Mouse (Mus musculus) testis, adult 2 months (tissue): ENCODE measurements around the gene Ttc7. TPM values are rescaled to one million over a fixed set of nuclear protein-coding genes. Genes with fewer than 3 reads are reported as not detected.

ENCODE experiments used
- H3K27ac ChIP-seq: fragments of 200-500 bp; 2 replicates; pipeline ENCODE4 v1.5.1; 2012; ENCODE audit warnings: low read depth, low read length; ENCODE audit not compliant: control insufficient read depth, insufficient read depth
- H3K27me3 ChIP-seq: fragments of 200-500 bp; 2 replicates; pipeline ENCODE4 v1.6.1; 2012; ENCODE audit warnings: mild to moderate bottlenecking, low read length, moderate library complexity; ENCODE audit not compliant: control insufficient read depth, insufficient read depth
- H3K36me3 ChIP-seq: fragments of 200-500 bp; 2 replicates; pipeline ENCODE4 v1.6.1; 2012; ENCODE audit warnings: mild to moderate bottlenecking, low read length; ENCODE audit not compliant: control insufficient read depth, insufficient read depth
- H3K4me1 ChIP-seq: fragments of 200-500 bp; 2 replicates; pipeline ENCODE4 v1.6.1; 2012; ENCODE audit warnings: low read length; ENCODE audit not compliant: control insufficient read depth, insufficient read depth
- H3K4me3 ChIP-seq: fragments of 200-500 bp; 2 replicates; pipeline ENCODE4 v1.5.1; 2012; ENCODE audit warnings: low read depth, mild to moderate bottlenecking, low read length, moderate library complexity, mixed read lengths; ENCODE audit not compliant: control insufficient read depth
- CTCF ChIP-seq: fragments of 200-500 bp; IDR thresholded peaks from 2 replicates; pipeline ENCODE4 v1.5.1; 2012; ENCODE audit warnings: low read depth, mild to moderate bottlenecking, inconsistent platforms, low read length, moderate library complexity; ENCODE audit not compliant: control insufficient read depth, insufficient read depth, insufficient replicate concordance
- POLR2A ChIP-seq: fragments of 200-500 bp; IDR thresholded peaks from 2 replicates; pipeline ENCODE4 v1.6.1; 2012; ENCODE audit warnings: low read depth, mild to moderate bottlenecking, inconsistent platforms, low read length, moderate library complexity; ENCODE audit not compliant: control insufficient read depth
- polyA plus RNA-seq: library from polyadenylated mRNA; depleted of rRNA; stranded (reverse); fragments of >200 nt; gene quantifications from 2 replicates; pipeline ENCODE4 v1.2.3, GENCODE M21; 2012; rRNA removed

Ttc7 gene
- 71.5 and 89.3 TPM in 2 replicates for polyA plus RNA-seq

DNA sequence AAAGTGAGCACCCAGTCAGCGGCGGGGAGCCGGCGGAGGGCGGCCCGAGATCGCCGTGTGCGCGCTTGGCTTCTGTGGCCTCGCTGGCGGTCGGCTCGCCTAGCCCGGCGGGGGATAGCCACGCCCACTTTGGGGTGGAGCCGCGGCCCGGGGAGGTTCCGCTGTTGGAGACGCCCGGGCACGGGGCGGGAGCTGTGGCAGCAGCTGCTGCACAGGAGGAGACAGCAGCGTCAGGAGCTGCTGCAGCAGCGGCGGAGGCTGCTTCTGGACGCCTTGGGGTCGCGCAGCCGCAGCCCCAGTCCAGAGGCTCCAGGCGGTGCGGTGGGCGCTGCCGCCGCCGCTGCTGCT, at the start of gene Ttc7:
Gene Ttc7, plus strand, starts transcription at position 181 of the 348 bp plus-strand sequence.
- H3K4me3 ChIP-seq = peak within 1 kb of the TSS; percentile 85
- H3K36me3 ChIP-seq = no peaks in the 10 kb centered on the region
- peak within 1 kb of the TSS; percentile 80 for H3K27ac ChIP-seq
- TF ChIP-seq CTCF = no peak
- peak; percentile 91 for TF ChIP-seq POLR2A
- no peaks in the 10 kb centered on the region; the same call in none of the 2 replicates for H3K4me1 ChIP-seq
- H3K27me3 ChIP-seq = peaks cover 3% of the 10 kb centered on the region; the same call in 1 of the 2 replicates

- H3K27ac ChIP-seq = no peak overlapping the region
- TF ChIP-seq CTCF (no peak), POLR2A (no peak)
- no peak overlapping the region for H3K4me3 ChIP-seq
- no peaks in the 10 kb centered on the region for H3K27me3 ChIP-seq
- no peaks in the 10 kb centered on the region for H3K36me3 ChIP-seq
- H3K4me1 ChIP-seq = no peaks in the 10 kb centered on the region
Measured at GRCm38 (mm10) chr17:87235019-87235418, 47.7 kb upstream of the Ttc7 start.

GRCm38 (mm10) chr17:87236725-87237650, 45.7 kb upstream of the Ttc7 start:
- no peak overlapping the region for H3K27ac ChIP-seq

GRCm38 (mm10) chr17:87237826-87238225, 44.9 kb upstream of the Ttc7 start:
- H3K36me3 ChIP-seq = no peaks in the 10 kb centered on the region
- TF ChIP-seq CTCF (no peak), POLR2A (no peak)
- H3K4me1 ChIP-seq = no peaks in the 10 kb centered on the region
- no peaks in the 10 kb centered on the region for H3K27me3 ChIP-seq
- H3K27ac ChIP-seq = no peak overlapping the region
- H3K4me3 ChIP-seq = no peak overlapping the region

More at GRCm38 (mm10) chr17:87236725-87237650, 45.7 kb upstream of the Ttc7 start:
- H3K36me3 ChIP-seq = no peaks in the 10 kb centered on the region
- no peak overlapping the region for H3K4me3 ChIP-seq
- no peaks in the 10 kb centered on the region for H3K4me1 ChIP-seq
- no peaks in the 10 kb centered on the region for H3K27me3 ChIP-seq
- TF ChIP-seq CTCF = no peak
- no peak for TF ChIP-seq POLR2A

DNA sequence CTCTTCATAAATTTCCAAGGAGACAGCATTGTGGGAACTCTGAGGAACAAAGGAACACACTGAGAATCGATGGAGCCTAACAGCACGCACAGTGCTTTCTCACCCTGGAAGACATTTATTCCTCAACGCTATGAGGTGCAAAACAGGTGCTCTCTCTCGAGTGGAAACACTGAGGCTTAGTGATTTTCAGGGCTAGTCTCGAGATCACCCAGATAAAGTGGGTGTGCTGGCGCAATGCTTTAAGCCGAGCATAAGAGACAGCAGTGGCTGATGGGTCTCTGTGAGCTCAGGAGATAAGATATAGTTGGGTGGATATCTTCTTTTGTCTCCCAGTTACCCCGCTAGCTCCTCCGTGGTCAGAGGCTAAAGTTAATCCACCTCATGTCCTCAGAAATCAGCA, 36.6 kb upstream of the Ttc7 start:
- no peaks in the 10 kb centered on the region for H3K27me3 ChIP-seq
- no peak for TF ChIP-seq CTCF
- H3K4me3 ChIP-seq = no peak overlapping the region

DNA sequence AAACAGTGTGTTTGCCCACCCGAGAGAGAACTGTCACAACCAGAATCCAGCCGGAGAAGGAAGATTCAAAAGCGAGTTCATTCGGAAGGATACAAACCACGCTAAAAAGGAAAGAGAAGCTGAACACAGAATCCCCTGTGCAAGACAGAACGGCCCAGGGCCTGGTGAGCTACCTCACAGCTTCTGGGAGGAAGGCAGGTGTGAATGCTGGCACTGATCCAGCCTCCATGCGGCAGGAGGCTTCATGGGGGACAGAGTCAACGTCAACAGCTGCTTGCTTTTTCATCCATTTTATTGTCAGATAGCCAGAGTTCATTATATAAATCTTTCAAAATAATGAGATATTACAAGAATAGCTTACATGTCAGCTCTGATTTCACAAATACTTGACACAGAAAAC, 28.3 kb upstream of the Ttc7 start:
- Histone ChIP-seq H3K4me1 (no peaks in the 10 kb centered on the region; the same call in 1 of the 2 replicates), H3K27me3 (no peaks in the 10 kb centered on the region), H3K4me3 (no peak overlapping the region), H3K36me3 (peaks cover 1% of the 10 kb centered on the region), H3K27ac (no peak overlapping the region)
- TF ChIP-seq POLR2A = no peak

More for the DNA sequence above, 36.6 kb upstream of the Ttc7 start:
- H3K27ac ChIP-seq = no peak overlapping the region
- no peaks in the 10 kb centered on the region for H3K36me3 ChIP-seq
- H3K4me1 ChIP-seq = no peaks in the 10 kb centered on the region

DNA sequence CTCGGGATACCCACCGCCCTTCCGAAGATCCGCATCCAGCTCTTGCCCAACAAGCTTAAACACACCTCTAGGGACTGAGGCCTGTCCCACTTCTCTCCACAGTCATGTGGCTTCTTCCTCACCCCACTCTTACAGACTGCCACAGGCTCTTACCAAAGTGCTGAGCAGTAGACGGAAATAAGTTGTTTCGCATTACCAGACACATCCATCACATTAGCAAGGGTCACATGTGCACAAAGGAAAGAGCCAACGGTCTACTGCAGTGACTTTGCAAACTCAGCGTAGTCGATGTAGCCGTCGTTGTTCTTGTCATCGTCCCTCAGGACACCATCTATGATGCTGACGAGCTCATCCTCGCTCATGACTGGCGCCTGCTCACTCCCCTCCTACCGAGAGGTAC, 27.0 kb upstream of the Ttc7 start:
- Histone ChIP-seq H3K27me3 (no peaks in the 10 kb centered on the region), H3K4me3 (no peak overlapping the region), H3K36me3 (peaks cover 1% of the 10 kb centered on the region), H3K4me1 (no peaks in the 10 kb centered on the region; the same call in 1 of the 2 replicates), H3K27ac (no peak overlapping the region)
- TF ChIP-seq CTCF (no peak), POLR2A (no peak)
